Mouse (Mus musculus) embryonic facial prominence, embryonic 14.5 days (tissue): ENCODE measurements around the gene Map2k7. TPM values are rescaled to one million over a fixed set of nuclear protein-coding genes. Genes with fewer than 3 reads are reported as not detected.

Source experiments
- ATAC-seq: fragments of 200-750 bp; cut with Nextera tagmentation; 2 replicates; pipeline ENCODE4 v1.8.0; 2017; ENCODE audit warnings: low read depth, moderate number of reproducible peaks, moderate TSS enrichment
- DNase-seq: peaks from one replicate; pipeline ENCODE4 v3.0.0-alpha.2; 2015; ENCODE audit warnings: low spot score
- H3K27ac ChIP-seq: fragments of 300-500 bp; sonication (generic); replicated peaks from 2 replicates; pipeline ENCODE4 v1.5.1; 2014; ENCODE audit warnings: low read depth, mild to moderate bottlenecking, low read length, moderate library complexity
- H3K27me3 ChIP-seq: fragments of 300-500 bp; sonication (generic); replicated peaks from 2 replicates; pipeline ENCODE4 v1.6.1; 2014; ENCODE audit warnings: low read length; ENCODE audit not compliant: control insufficient read depth, insufficient read depth
- H3K36me3 ChIP-seq: fragments of 300-500 bp; sonication (generic); 2 replicates; pipeline ENCODE4 v1.6.1; 2014; ENCODE audit warnings: low read length, mixed read lengths; ENCODE audit not compliant: control insufficient read depth, insufficient read depth
- H3K4me1 ChIP-seq: fragments of 300-500 bp; sonication (generic); 2 replicates; pipeline ENCODE4 v1.6.1; 2014; ENCODE audit warnings: antibody characterized with exemption, low read length; ENCODE audit not compliant: control insufficient read depth, insufficient read depth
- H3K4me2 ChIP-seq: fragments of 300-500 bp; sonication (generic); 2 replicates; pipeline ENCODE4 v1.6.1; 2014; ENCODE audit warnings: low read depth, mild to moderate bottlenecking, low read length, moderate library complexity, mixed read lengths
- H3K4me3 ChIP-seq: fragments of 300-500 bp; sonication (generic); 2 replicates; pipeline ENCODE4 v1.5.1; 2014; ENCODE audit warnings: low read depth, mild to moderate bottlenecking, low read length
- H3K9ac ChIP-seq: fragments of 300-500 bp; sonication (generic); 2 replicates; pipeline ENCODE4 v1.6.1; 2014; ENCODE audit warnings: low read depth, mild to moderate bottlenecking, low read length, moderate library complexity, mixed read lengths
- H3K9me3 ChIP-seq: fragments of 300-500 bp; sonication (generic); 2 replicates; pipeline ENCODE4 v1.6.1; 2016; ENCODE audit warnings: low read length; ENCODE audit not compliant: control insufficient read depth
- WGBS: fragments of 180-500 bp; shearing (Covaris S2); extraction: QIAGEN DNeasy Blood & Tissue Kit; methylation state at CpG from one replicate; pipeline ENCODE4 v1.1.7; 2014; 5-methylcytosine and 5-hydroxymethylcytosine counted together
- polyA plus RNA-seq: library from polyadenylated mRNA; unstranded; fragments of >200 nt; fragmentation: Nextera tagmentation; extraction: Ambion mirVana; gene quantifications from 2 replicates; pipeline ENCODE4 v1.2.1, GENCODE M21; 2014

The Map2k7 gene
- polyA plus RNA-seq, 1 experiment from 2014 or later, result 18.1 TPM

GRCm38 (mm10) chr8:4292738-4293137 lies 54.2 kb downstream of the Map2k7 start:
- no peak overlapping the region for H3K4me2 ChIP-seq
- ATAC-seq (no peak), DNase-seq (no peak)
- H3K9me3 ChIP-seq, result no peaks in the 10 kb centered on the region
- no peaks in the 10 kb centered on the region for H3K4me1 ChIP-seq
- H3K36me3 ChIP-seq, result peaks cover 93% of the 10 kb centered on the region
- no peak overlapping the region for H3K27ac ChIP-seq
- no peaks in the 10 kb centered on the region for H3K27me3 ChIP-seq
- no peak overlapping the region for H3K9ac ChIP-seq
- WGBS, result 89% methylated on average over 5 of the region's 5 CpGs
- no peak overlapping the region for H3K4me3 ChIP-seq

Other genes with a start within 250 kb of the Map2k7 start
- gene Cd209f, start 132.9 kb upstream of the Map2k7 start, polyA plus RNA-seq, result 0.19 and 0.21 TPM in 2 replicates
- gene Cd209g, start 104.6 kb upstream of the Map2k7 start, polyA plus RNA-seq, result not detected in 2 replicates
- 18.7 and 24.9 TPM in 2 replicates for gene Evi5l, start 72.2 kb upstream of the Map2k7 start, polyA plus RNA-seq
- gene Prr36, start 21.3 kb upstream of the Map2k7 start, polyA plus RNA-seq, result 2.3 and 2.7 TPM in 2 replicates
- 0.69 and 0.97 TPM in 2 replicates for gene Lrrc8e, start 11.9 kb upstream of the Map2k7 start, polyA plus RNA-seq
- 0.33 and 1.1 TPM in 2 replicates for gene Gm49320, start 125 bp downstream of the Map2k7 start, polyA plus RNA-seq
- gene Tgfbr3l, start 9.5 kb downstream of the Map2k7 start, polyA plus RNA-seq, result 3.3 and 5.0 TPM in 2 replicates
- 45.0 and 50.6 TPM in 2 replicates for gene Snapc2, start 14.3 kb downstream of the Map2k7 start, polyA plus RNA-seq
- gene Ctxn1, start 20.5 kb downstream of the Map2k7 start, polyA plus RNA-seq, result 49.3 and 59.1 TPM in 2 replicates
- gene Timm44, start 37.2 kb downstream of the Map2k7 start, polyA plus RNA-seq, result 65.4 and 71.9 TPM in 2 replicates
- gene Ccl25, start 86.5 kb downstream of the Map2k7 start, polyA plus RNA-seq, result 10.2 and 11.2 TPM in 2 replicates
- 217 and 226 TPM in 2 replicates for gene Elavl1, start 86.7 kb downstream of the Map2k7 start, polyA plus RNA-seq